9 mouse cellular contexts compared by ENCODE assay signal in genomic region chr2:6707276-6707675, GRCm38 (mm10).
DNase-seq lines count a peak whose midpoint lies in the region; ATAC-seq and TF ChIP-seq lines count a peak whose summit lies in the region.
"Had no signal": no experiment of that assay in that cellular context is flagged by ENCODE, and none has a peak within 500 bp of the region (broad histone marks: within the 10 kb centered on the region; RNA-seq: fewer than 3 reads in every experiment).

No protein-coding gene starts in this region.

- H3K4me2 ChIP-seq in lung, embryonic 14.5 days = no peak overlapping the region
- H3K4me2 ChIP-seq in lung, postnatal 0 days (replicated peaks; ENCODE audit: low read depth, low read length) = no peak overlapping the region

- no peak overlapping the region for H3K4me3 ChIP-seq in lung, embryonic 14.5 days (ENCODE audit: low read depth, low read length)
- H3K4me3 ChIP-seq in lung, postnatal 0 days (ENCODE audit: low read depth, low read length) = no peak overlapping the region
- H3K4me3 ChIP-seq: heart, adult 2 months had no signal

- no peak for TF ChIP-seq EP300 in lung, postnatal 0 days (IDR thresholded peaks at IDR 0.05)

- 21% methylated on average over 2 of the region's 2 CpGs for WGBS in lung, embryonic 14.5 days
- WGBS in lung, postnatal 0 days = 23% methylated on average over 2 of the region's 2 CpGs

- no peak for TF ChIP-seq CTCF in lung, embryonic 14.5 days (IDR thresholded peaks at IDR 0.05; ENCODE audit: low read depth)
- TF ChIP-seq CTCF in lung, postnatal 0 days (IDR thresholded peaks at IDR 0.05) = no peak

- ATAC-seq in lung, embryonic 14.5 days (ENCODE audit: insufficient read depth) = peak; percentile 24; the same call in 1 of the 2 replicates
- ATAC-seq in lung, postnatal 0 days = no peak
- ATAC-seq in inflammation-experienced regulatory T-cells, adult 6 months = peak; percentile 80

- H3K27ac ChIP-seq in lung, embryonic 14.5 days (ENCODE audit: low read depth) = no peak overlapping the region
- H3K27ac ChIP-seq in lung, postnatal 0 days (ENCODE audit: low read length) = no peak overlapping the region
- H3K27ac ChIP-seq: heart, adult 2 months had no signal

- 0 out of 2 replicates have a peak, but pooled peaks cover 3% of the 10 kb centered on the region for H3K4me1 ChIP-seq in lung, embryonic 14.5 days (ENCODE audit: insufficient read depth)
- H3K4me1 ChIP-seq in lung, postnatal 0 days (ENCODE audit: insufficient read depth, low read depth, low read length) = no peaks in the 10 kb centered on the region

- peak; percentile 18 for DNase-seq in embryo, embryonic 10.5 days (ENCODE audit: low spot score)
- DNase-seq in embryo, embryonic 9.5 days (ENCODE audit: extremely low spot score) = no peak
- DNase-seq in lung, embryonic 14.5 days = no peak
- no peak for DNase-seq in lung, postnatal 0 days (ENCODE audit: low spot score)
- peak; percentile 63 for DNase-seq in splenic B cell, adult 2 months (ENCODE audit: low read depth, low spot score)
- DNase-seq in right cerebral cortex, adult 2 months (ENCODE audit: low spot score in 2 of 2) = no peak
- no peak for DNase-seq in lung, adult 18-20 months

- H3K36me3 ChIP-seq in lung, embryonic 14.5 days (ENCODE audit: insufficient read depth) = no peaks in the 10 kb centered on the region
- H3K36me3 ChIP-seq in lung, postnatal 0 days (ENCODE audit: insufficient read depth, low read length) = no peaks in the 10 kb centered on the region
- H3K36me3 ChIP-seq in splenic B cell, adult 2 months (ENCODE audit: control insufficient read depth, insufficient read depth, low read length, poor library complexity, severe bottlenecking) = no peaks in the 10 kb centered on the region

- H3K9me3 ChIP-seq in lung, embryonic 14.5 days (ENCODE audit: low read depth, low read length) = no peaks in the 10 kb centered on the region
- no peaks in the 10 kb centered on the region for H3K9me3 ChIP-seq in lung, postnatal 0 days (ENCODE audit: low read length)

- no peak overlapping the region for H3K9ac ChIP-seq in lung, embryonic 14.5 days
- no peak overlapping the region for H3K9ac ChIP-seq in lung, postnatal 0 days (replicated peaks; ENCODE audit: low read depth)

- H3K27me3 ChIP-seq in lung, embryonic 14.5 days (ENCODE audit: insufficient read depth, low read length) = no peaks in the 10 kb centered on the region
- H3K27me3 ChIP-seq in lung, postnatal 0 days (replicated peaks; ENCODE audit: insufficient read depth, low read length) = no peaks in the 10 kb centered on the region
- H3K27me3 ChIP-seq in splenic B cell, adult 2 months (ENCODE audit: control insufficient read depth, insufficient read depth, low read length, poor library complexity, severe bottlenecking) = no peaks in the 10 kb centered on the region; the same call in 1 of the 2 replicates

Comparison
In these comparisons a context has a peak if more than half of its experiments do, and no peak if none do; other contexts are left out.
1. DNase-seq: peak in embryo, embryonic 10.5 days (single experiment) and splenic B cell, adult 2 months (single experiment); none in embryo, embryonic 9.5 days (single experiment), lung, embryonic 14.5 days (single experiment), lung, postnatal 0 days (single experiment), right cerebral cortex, adult 2 months (0 of 2) and lung, adult 18-20 months (0 of 2).